Mouse (Mus musculus) CD4-positive, CD25-positive, alpha-beta regulatory T cell, adult 2 months (primary cell): Measurements from ENCODE around the gene Apbb1.

Experiments used
- DNase-seq: peaks from one replicate; pipeline ENCODE4 v3.0.0-alpha.2; 2012; ENCODE audit warnings: low read depth, low spot score

Gene Apbb1

DNA sequence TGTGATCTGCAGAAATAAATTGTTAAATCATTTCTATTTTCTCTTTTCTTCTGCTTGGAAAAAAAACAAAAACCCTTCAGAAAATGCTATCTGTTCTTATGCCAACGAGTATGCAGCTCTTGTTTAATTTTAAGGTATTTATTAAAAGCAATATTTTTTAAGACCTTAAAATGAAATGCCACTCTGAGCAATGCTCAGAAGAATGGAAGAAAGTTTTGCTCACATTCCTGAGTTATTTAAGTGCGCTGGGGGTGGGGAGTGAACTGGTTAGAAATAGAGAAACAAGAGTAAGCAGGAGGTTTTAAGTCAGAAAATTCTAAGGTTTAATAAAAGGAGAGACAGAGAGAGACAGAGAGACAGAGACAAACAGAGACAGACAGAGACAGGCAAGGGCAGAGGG lies 61.7 kb downstream of the Apbb1 start:
- no peak for DNase-seq

DNA sequence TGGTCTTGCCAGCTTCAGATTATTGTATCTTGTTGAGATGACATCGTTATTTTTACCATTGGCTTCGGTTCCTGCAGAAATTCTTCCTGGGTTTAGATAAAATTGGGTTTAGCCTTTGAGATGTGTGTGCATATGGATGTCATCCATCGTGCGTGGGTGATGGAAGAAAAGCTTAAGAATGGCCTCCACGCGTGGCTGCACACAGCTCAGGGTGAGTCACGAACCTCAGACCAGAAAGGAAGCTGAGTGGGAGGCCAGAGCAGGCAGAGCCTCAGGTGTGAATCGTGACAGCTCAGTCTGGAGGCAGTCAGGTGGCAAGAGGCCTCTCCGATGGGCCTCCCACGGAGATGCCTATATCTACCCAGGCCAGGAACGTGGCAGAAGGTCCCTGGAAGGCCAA lies 62.1 kb downstream of the Apbb1 start:
- DNase-seq = no peak

DNA sequence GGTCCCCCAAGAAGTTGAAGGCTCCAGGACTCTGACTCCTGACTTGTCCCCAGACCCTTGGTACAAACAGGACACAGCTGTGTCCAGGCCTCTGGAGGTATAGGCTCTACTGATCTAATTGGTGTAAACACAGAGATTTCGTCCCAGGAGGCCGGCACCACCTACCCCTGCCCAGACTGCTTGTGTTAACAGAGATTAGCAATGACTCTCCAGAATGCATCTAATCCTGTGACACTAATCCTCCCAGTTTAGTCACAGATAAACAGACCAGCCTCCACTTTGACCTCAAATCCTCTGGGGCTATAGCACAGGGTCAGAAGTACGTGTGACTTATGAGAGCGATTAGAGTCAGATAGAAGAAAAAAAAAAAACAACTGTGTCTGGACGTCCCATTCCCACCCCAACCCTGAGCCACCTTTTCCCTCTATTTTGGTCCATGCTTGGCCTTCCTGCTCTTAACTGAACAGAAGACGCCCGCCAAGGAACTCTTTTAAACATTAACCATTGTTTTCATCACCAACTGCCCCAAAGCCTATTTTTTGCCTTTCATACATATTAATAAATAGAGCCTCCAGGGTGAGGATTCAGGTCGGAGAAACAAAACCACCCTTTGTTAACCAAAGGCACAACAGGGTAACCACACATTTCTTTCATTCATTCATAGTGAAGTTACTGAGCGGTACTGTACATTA lies 64.6 kb downstream of the Apbb1 start:
- no peak for DNase-seq

DNA sequence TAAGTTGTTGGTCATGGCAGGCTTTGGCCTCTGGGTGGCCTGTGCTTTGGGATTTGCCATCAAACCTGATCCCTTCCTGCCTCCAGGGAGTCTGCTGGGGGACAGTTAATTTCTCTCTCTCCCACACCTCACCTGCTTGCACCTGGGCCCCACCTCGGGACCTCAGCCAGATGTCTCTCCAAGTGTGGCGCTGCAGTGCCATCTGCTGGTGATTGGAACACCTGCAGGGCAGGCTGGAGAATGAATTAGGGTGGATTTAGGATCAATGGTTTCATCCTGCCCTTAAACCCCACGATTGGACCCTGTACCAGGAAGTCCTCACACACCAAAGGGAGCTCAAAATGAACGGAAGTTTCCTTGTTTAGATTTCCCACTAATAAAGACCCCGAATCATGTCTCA lies 66.3 kb downstream of the Apbb1 start:
- DNase-seq = peak; percentile 73

DNA sequence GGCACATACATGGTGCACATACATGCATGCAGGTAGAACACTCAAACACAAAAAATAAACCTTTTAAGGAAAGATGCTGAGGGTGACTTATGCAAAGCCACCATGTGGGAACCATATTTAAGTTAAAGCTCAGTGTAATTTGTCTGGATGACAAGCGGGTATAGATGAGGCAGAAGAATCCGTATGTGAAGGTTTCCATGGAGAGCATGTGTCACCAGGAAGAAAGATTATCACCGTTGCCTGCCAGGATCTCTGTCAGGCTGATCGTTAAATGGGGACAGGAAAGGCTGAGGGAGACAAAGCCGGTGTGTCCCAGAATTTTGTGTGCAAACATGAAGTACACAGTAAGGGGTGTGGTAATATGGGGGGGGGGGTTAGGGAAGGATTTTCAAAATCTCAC lies 66.9 kb downstream of the Apbb1 start:
- no peak for DNase-seq

DNA sequence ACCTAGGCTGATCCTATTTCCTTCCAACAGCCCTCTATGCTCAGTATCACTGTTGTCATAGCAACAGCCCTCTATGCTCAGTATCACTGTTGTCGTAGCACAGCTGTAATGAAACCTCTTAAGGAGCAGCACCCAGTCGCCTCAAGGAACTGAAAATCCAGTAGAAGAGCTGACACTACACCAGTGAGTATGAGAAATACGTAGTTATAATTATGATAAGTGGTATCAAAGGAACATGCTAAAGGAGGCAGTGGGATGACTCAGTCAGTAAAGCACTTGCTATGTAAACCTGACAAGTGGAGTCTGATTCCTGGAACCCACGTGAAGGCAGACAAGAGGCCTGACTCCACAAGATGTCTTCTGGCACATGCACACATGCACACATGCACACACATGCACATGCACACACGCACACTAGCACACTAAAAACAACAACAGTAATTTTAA lies 67.6 kb downstream of the Apbb1 start:
- DNase-seq = no peak

DNA sequence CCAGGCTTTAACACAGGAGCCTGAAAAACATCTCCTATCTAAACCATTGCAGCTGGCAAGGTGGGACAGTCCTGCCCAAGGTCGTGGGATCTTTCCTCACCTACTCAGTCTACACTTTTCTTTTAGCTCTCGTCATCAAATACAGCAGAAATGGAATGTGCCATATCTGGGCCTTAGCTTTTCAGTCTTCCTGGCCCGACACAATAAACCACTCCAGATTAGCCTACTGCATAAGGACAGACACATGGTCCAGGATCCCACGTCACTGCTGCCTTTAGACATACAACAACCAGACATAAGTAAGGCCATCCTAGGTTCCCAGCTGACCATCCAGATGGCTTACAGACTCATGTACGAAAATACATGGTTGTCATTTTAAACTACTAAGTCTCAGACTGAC lies 71.3 kb downstream of the Apbb1 start:
- DNase-seq = no peak
